11 mouse cellular contexts compared by ENCODE assay signal in genomic region chr9:82814536-82814935, GRCm38 (mm10). TPM values are rescaled to one million over a fixed set of nuclear protein-coding genes. Genes with fewer than 3 reads are reported as not detected.
A peak's percentile ranks its signal among the peaks of the same experiment; 100 is the strongest.
DNase-seq lines count a peak whose midpoint lies in the region; ATAC-seq and TF ChIP-seq lines count a peak whose summit lies in the region.
"Had no signal": no experiment of that assay in that cellular context is flagged by ENCODE, and none has a peak within 500 bp of the region (broad histone marks: within the 10 kb centered on the region; RNA-seq: fewer than 3 reads in every experiment).

No protein-coding gene starts in this region.

- peak; percentile 50; the same call in 1 of the 2 replicates for ATAC-seq in midbrain, embryonic 14.5 days (ENCODE audit: low FRiP score, low TSS enrichment)

- TF ChIP-seq CTCF in layer of hippocampus, adult 2 months (conservative IDR thresholded peaks at IDR 0.05), result peak; percentile 87

- peak; percentile 26 to 60 for DNase-seq in cerebellum, postnatal 14 days
- no peak for DNase-seq in cerebellum, adult 9-10 months
- peak in 1 of 2 experiments; percentile 17 for DNase-seq in layer of hippocampus, adult 2 months (ENCODE audit: low spot score in 2 of 2)
- DNase-seq in layer of hippocampus, adult 9-11 months, result no peak
- DNase-seq in Muller cell, postnatal 12 days (ENCODE audit: inconsistent ontology term), result peak; percentile 43
- DNase-seq in midbrain, embryonic 14.5 days, result peak; percentile 74
- no peak for DNase-seq in right cerebral cortex, postnatal 4 days
- no peak for DNase-seq in thymus, postnatal 4 days
- DNase-seq: adrenal gland, postnatal 25 days; gastrocnemius, postnatal 25 days had no signal

- no peak overlapping the region for H3K4me2 ChIP-seq in midbrain, embryonic 14.5 days (ENCODE audit: low read length)
- H3K4me2 ChIP-seq: embryonic facial prominence, embryonic 13.5 days had no signal

- no peaks in the 10 kb centered on the region for H3K27me3 ChIP-seq in midbrain, embryonic 14.5 days (ENCODE audit: control insufficient read depth, insufficient read depth, low read length)
- H3K27me3 ChIP-seq: embryonic facial prominence, embryonic 13.5 days had no signal

- no peak overlapping the region for H3K9ac ChIP-seq in midbrain, embryonic 14.5 days (replicated peaks; ENCODE audit: low read length)
- H3K9ac ChIP-seq: embryonic facial prominence, embryonic 13.5 days had no signal

- no peak overlapping the region for H3K4me3 ChIP-seq in layer of hippocampus, adult 2 months
- no peak overlapping the region for H3K4me3 ChIP-seq in midbrain, embryonic 14.5 days (replicated peaks; ENCODE audit: low read depth, low read length)
- H3K4me3 ChIP-seq: embryonic facial prominence, embryonic 13.5 days had no signal

- H3K36me3 ChIP-seq in midbrain, embryonic 14.5 days (ENCODE audit: control insufficient read depth, insufficient read depth, low read length), result no peaks in the 10 kb centered on the region
- H3K36me3 ChIP-seq: embryonic facial prominence, embryonic 13.5 days had no signal

- no peaks in the 10 kb centered on the region for H3K9me3 ChIP-seq in midbrain, embryonic 14.5 days (ENCODE audit: control insufficient read depth, low read length)
- H3K9me3 ChIP-seq: embryonic facial prominence, embryonic 13.5 days had no signal

- WGBS in midbrain, embryonic 14.5 days, result 59% methylated on average over 3 of the region's 3 CpGs

- H3K4me1 ChIP-seq in midbrain, embryonic 14.5 days (ENCODE audit: control insufficient read depth, insufficient read depth, low read length), result no peaks in the 10 kb centered on the region
- H3K4me1 ChIP-seq: embryonic facial prominence, embryonic 13.5 days had no signal

- no peak overlapping the region for H3K27ac ChIP-seq in layer of hippocampus, adult 2 months
- no peak overlapping the region for H3K27ac ChIP-seq in midbrain, embryonic 14.5 days (replicated peaks; ENCODE audit: low read depth, low read length)
- H3K27ac ChIP-seq: embryonic facial prominence, embryonic 13.5 days had no signal

RNA-seq across cellular contexts. Expression of gene Irak1bp1, which starts 14.8 kb away (rescaled TPM):
- 10 to 100 TPM; 20.8 to 22.3 TPM for total RNA-seq in layer of hippocampus, adult 2 months (2021)
- 39.2 and 42.4 TPM in 2 replicates for polyA plus RNA-seq in midbrain, embryonic 14.5 days (2014; fragmentation: Nextera tagmentation; extraction: Ambion mirVana)

Comparison
In these comparisons a context has a peak if more than half of its experiments do, and no peak if none do; other contexts are left out.
1. DNase-seq: peak in cerebellum, postnatal 14 days (2 of 2), Muller cell, postnatal 12 days (single experiment) and midbrain, embryonic 14.5 days (single experiment); none in cerebellum, adult 9-10 months (single experiment), layer of hippocampus, adult 9-11 months (single experiment), right cerebral cortex, postnatal 4 days (single experiment) and thymus, postnatal 4 days (single experiment).